Mouse (Mus musculus) gastrocnemius, postnatal 25 days (tissue): ENCODE data around the gene Gm49776. TPM values are rescaled to one million over a fixed set of nuclear protein-coding genes. Genes with fewer than 3 reads are reported as not detected.
A peak's percentile ranks its signal among the peaks of the same experiment; 100 is the strongest.
"Not testable (repeated sequence)": the region's sequence is repeated elsewhere in the genome, so short reads cannot be mapped to it uniquely, and the experiment has no call there.

Source experiments
- DNase-seq: peaks from one replicate; pipeline ENCODE4 v3.0.0; 2022
- long read RNA-seq, 2 experiments: library from polyadenylated mRNA; stranded (forward); transcript quantifications; one replicate each; pipeline ENCODE4 v2.0.0; 2021
- total RNA-seq, 2 experiments: library from RNA; stranded (reverse); gene quantifications; 1 replicate in 1 of 2; 2 replicates in 1 of 2; pipeline ENCODE4 v1.2.3; 2021

Gm49776 gene
- total RNA-seq: not detected
- long read RNA-seq, experiment 1: 0 reads
- long read RNA-seq, experiment 2: 0 reads

GRCm38 (mm10) chr16:18258221-18258620, at the start of gene Gm49776:
Gene Gm49776 (minus strand): TSS chr16:18258321.
- DNase-seq: no peak

- DNase-seq: not testable (repeated sequence)
These were observed 31.5 kb upstream of the Gm49776 start for GRCm38 (mm10) chr16:18289614-18290013.

GRCm38 (mm10) chr16:18289067-18289588, 31.0 kb upstream of the Gm49776 start, which contains the start of gene Dgcr8:
Gene Dgcr8 (minus strand): TSS chr16:18289246.
- DNase-seq: peak; percentile 99

GRCm38 (mm10) chr16:18288581-18289061, 30.5 kb upstream of the Gm49776 start:
- DNase-seq: no peak

GRCm38 (mm10) chr16:18288166-18288565, 30.0 kb upstream of the Gm49776 start:
- DNase-seq: no peak

- DNase-seq: no peak
These were observed 17.0 kb upstream of the Gm49776 start for GRCm38 (mm10) chr16:18275166-18275565.

GRCm38 (mm10) chr16:18268182-18268581, 10.1 kb upstream of the Gm49776 start:
- no peak for DNase-seq

- DNase-seq: no peak
These were observed 6.9 kb upstream of the Gm49776 start for GRCm38 (mm10) chr16:18265024-18265423.

- DNase-seq: no peak
These were observed 4.3 kb downstream of the Gm49776 start for GRCm38 (mm10) chr16:18253866-18254265.

GRCm38 (mm10) chr16:18252736-18253135, 5.4 kb downstream of the Gm49776 start:
- no peak for DNase-seq

- no peak for DNase-seq
These were observed 7.0 kb downstream of the Gm49776 start for GRCm38 (mm10) chr16:18250828-18251790.

- DNase-seq: no peak
These were observed 7.9 kb downstream of the Gm49776 start for GRCm38 (mm10) chr16:18250231-18250630.

- no peak for DNase-seq
These were observed 8.7 kb downstream of the Gm49776 start for GRCm38 (mm10) chr16:18249364-18249967.

- DNase-seq: peak; percentile 98
These were observed 9.4 kb downstream of the Gm49776 start, which contains the start of the genes Trmt2a and Ranbp1 for GRCm38 (mm10) chr16:18248433-18249363. Gene Trmt2a (plus strand): TSS chr16:18248679. Gene Ranbp1 (minus strand): TSS chr16:18248732.

- DNase-seq: no peak
These were observed 10.4 kb downstream of the Gm49776 start for GRCm38 (mm10) chr16:18247521-18248399.

- DNase-seq: no peak
These were observed 16.5 kb downstream of the Gm49776 start for GRCm38 (mm10) chr16:18241581-18241980.

- no peak for DNase-seq
These were observed 21.2 kb downstream of the Gm49776 start for GRCm38 (mm10) chr16:18236676-18237501.

- DNase-seq: peak; percentile 67
These were observed 22.6 kb downstream of the Gm49776 start for GRCm38 (mm10) chr16:18235389-18236065.
